Mouse (Mus musculus): ENCODE results near the gene N4bp2l2. TPM values are rescaled to one million over a fixed set of nuclear protein-coding genes. Genes with fewer than 3 reads are reported as not detected.

The N4bp2l2 gene
- total RNA-seq, 2 experiments from 2014 or later: 80.6 to 105 TPM

DNA sequence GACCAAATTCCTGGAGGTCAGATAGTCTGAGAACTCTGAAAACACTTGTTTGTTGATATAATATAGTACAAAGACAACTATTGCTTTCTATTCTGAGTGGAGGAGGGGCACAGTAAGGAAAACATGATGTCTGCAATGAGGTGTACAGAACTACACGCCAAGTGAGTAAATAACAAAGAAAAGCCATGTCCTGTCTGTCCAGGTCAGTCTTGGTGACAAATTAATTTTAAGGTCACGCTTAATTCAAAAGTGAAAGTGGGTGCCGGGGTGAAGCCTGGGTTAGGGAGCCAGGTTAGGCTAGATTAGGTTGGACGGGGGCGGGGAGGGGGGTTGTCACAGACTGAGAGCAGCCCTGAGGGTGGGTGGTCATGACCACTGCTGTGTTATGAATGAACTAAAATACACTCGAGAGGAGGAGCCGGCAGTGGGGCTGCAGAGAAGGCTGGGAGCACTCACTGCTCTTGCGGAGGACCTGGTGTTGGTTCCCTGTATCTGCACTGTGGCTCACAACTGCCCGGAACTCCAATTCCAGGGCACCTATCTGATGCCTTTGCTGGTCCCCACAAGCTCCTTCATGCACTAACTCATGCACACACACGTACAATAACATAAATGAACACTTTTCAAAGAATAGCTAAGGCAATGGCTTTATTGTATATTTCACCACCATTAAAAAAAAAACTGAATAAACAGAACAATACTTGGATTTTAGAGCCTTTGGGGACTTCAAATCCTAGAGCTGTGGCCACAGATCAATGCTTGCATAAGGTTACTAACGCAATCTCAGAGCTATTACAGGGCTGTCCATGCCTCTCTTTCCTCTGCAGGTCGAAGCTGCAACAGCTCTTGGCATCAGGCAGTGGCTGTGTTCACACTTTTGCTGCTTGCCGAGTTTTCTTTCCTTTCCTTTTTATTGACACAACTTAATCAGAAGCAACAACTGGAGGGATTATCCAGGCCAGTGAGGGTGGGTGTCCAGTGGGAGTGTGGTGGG is 66.4 kb downstream of the N4bp2l2 start:
- ATAC-seq (replicated peaks; ENCODE audit: poor library complexity, severe bottlenecking): peak; percentile 9; the same call in 1 of the 2 replicates

DNA sequence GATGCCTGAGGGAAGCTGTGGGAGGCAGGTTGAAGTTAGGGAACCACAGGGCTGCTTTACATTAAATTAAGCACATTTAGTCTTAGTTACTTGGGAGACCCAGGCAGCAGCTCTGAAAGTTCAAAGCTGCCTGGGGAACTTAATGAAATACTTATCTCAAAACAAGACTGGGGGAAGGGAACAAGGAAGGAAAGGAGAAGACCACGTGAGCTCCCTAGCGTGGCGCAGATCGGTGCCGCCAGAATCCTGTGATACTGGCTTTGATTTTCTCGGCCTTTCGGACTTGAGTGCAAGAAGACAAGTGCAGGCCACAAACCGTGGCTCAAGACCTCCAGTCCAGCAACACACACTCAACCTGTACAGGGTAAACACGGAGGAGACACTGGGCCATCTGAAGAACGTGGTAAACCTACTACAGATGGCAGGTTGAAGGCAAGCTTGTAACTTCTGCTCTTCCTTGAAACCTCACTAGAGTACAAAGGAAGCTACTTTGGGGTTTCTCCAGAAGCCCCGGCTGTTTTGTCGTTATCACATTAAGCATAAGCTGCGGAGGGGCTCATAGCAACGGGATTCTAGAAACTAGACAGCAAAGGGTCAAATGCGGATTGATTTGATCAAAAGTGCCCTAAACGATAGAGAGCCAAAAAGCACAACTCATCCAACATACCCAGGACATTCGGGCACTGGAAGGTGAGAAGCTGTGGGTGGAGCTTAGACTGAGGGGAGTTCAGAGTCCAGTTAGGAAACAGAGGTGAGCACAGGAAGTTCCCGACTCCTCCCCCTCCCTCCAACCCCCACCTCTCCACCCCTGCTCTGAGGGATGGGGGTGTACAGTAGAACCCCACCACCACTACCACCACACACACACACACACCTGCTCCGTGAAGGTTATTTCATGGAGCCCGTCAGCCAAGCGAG is 67.5 kb downstream of the N4bp2l2 start:
- ATAC-seq (replicated peaks; ENCODE audit: poor library complexity, severe bottlenecking): 0 out of 2 replicates have a peak, but pooled peaks have one; percentile 5

DNA sequence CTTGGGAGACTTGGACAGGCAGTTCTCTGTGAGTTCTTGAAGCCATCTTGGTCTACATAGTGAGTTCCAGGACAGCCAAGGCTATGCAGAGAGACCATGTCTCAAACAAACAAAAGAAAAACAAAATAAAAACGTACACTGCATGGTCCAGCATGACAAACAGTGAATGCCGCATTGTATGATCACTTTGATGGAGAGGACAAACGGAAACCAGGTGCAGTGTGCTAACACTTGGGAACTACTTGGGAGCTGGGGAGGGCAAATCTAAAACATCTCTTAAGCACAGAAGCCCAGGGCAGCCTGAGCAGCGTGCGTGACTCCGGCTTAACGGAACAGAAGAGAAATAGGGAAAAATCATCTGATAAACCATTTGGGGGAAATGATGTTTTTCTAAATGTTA is 68.9 kb downstream of the N4bp2l2 start, which contains the start of gene N4bp2l1:
TSS of gene N4bp2l1 (minus strand) at position 101 of the 400 bp plus-strand sequence.
- ATAC-seq (replicated peaks; ENCODE audit: poor library complexity, severe bottlenecking): no peak

DNA sequence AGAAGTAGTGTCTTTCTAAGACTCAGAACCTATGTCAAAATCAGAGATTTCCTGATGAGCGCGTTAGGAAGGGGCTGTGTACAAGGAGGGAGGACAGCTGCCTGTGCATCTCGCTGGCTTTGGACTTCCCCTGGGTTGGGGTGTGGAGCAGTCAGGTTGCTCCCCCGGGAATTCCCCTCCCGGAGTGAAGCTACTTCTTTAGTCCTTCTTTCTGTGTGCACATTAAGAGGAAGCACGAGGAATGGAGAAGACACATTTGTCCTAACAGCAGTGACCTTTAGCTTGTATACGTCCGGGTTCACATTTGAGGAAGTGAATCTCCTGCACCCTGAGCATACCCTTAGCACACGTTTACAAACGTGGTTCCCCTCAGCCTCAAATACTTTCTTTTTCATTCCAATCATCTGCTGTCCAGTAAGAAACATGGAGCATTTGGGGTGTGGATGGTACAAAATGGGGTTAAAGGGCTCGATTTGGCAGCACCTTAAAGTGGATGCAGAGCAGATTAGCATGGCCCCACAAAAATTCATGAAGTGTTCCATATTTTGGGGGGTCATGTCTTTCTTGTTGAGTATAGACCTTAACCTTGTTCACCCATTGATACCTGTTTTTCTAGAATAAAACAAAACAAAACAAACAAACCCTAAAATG is 70.5 kb downstream of the N4bp2l2 start:
- ATAC-seq (replicated peaks; ENCODE audit: poor library complexity, severe bottlenecking): peak; percentile 52

DNA sequence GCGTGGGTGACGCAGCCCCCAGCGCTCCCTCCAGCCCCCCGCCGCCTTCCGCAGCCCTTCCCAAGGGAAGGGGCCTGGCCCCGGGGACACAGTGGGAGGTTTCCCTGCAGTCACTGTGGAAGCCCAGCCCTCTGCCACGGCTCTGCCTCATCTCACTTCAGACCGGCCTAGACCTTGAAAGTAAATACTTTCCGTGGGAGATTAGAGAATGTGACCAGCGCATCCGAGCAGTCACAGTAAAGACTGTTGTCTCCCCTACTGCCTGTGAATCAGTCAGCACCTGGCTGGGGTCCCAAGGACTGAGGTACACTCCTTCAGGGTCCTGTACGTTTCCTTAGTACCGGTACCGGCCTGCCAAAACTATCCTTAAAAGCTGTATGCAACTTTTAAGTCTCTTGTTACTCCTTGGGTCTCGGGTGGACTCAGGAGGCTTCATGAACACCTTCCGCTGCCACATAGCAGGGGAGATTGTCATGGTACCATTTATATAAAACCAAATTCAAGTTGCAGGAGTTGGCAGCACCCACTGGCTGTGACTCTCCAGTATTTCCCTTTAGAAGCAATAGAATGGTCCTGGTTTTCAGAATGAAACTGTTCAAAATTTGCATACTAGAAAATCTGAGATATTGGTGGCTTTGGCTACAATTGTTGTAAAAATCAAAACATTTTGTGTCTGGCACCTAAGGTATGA is 71.2 kb downstream of the N4bp2l2 start:
- ATAC-seq (replicated peaks; ENCODE audit: poor library complexity, severe bottlenecking): no peak

DNA sequence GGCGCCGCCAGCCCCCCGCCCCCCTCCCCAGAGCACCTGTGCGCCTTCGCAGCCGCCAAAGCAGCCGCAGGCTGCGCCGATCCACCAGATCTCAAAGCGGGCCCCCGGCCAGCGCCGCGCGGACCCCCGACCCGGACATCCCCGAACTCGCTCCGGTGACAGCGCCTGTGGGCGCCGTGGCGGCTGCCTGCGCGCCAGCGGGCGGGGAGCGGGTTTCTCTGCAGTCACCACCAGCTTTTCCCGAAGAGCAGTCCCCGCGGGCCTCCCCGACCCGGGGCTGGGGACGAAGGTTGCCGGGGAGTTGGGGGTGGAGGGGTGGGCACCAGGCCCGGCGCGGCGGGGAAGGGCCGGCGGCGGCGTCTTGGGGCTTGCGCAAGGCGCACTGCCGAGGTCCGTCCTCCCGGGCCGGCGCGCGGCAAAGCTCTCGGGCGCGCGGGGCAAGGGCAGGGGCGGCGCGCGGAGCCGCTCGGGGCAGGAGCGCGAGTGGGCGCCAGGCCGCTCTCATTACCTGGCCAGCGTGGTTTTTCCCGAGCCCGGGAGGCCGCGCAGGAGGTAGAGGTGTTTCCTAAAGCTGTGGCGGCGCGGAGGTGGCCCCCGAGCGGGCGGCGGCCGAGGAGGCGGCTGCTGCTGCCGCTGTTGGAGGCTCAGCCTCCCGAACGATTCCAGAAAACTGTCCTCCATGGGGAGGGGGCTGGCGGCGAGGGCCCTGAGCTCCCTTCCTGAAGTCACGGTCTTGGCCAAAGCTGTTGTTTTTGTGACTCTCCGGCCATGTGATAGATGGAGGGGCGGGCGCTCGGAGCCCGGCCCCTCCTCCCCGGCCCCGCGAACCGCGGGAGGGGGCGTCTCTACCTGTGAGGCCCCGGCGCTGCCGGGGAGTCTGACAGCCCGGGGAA is 72.0 kb downstream of the N4bp2l2 start:
- ATAC-seq (replicated peaks; ENCODE audit: poor library complexity, severe bottlenecking): peak; percentile 35

DNA sequence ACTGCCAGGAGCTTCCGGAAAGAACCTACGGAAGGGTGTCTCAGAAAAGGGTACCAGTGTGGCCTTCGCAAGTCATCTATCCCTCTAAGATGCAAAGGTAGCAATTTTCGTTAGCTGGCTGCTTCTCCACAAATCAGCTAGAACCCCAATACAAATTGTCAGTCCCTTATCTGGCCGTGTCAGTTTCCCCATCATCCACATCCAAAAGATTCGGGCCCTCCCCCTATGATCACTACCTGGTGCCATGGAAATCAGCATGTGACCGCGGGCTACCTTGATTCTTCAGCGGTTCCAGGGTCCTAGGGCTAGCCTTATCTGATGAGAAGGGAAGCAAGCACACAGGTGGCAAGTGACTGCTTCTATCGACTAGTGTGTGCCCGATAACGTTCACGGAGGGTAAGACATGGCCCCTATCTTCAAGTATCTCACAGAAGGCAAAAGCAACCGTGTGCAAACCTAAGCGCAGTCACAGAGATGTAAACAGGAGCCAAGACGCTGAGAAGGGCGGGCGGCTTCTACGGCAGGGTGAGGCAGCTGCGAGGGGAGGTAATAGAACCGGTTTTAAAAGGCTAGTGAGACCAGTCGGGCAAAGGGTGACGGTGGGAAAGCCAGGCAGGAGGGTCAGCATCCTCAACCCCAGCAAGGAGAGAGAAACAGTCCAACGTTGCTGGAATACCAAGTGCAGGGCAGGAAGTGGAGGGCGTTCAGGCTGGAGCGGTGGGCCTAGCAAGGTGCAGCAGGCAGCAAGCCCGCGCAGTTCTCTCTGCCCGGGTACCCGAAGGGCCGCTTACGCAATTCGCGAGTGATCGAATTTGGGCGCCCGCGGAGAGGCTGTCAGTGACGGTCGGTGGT is 72.9 kb downstream of the N4bp2l2 start:
- ATAC-seq (replicated peaks; ENCODE audit: poor library complexity, severe bottlenecking): peak; percentile 26

DNA sequence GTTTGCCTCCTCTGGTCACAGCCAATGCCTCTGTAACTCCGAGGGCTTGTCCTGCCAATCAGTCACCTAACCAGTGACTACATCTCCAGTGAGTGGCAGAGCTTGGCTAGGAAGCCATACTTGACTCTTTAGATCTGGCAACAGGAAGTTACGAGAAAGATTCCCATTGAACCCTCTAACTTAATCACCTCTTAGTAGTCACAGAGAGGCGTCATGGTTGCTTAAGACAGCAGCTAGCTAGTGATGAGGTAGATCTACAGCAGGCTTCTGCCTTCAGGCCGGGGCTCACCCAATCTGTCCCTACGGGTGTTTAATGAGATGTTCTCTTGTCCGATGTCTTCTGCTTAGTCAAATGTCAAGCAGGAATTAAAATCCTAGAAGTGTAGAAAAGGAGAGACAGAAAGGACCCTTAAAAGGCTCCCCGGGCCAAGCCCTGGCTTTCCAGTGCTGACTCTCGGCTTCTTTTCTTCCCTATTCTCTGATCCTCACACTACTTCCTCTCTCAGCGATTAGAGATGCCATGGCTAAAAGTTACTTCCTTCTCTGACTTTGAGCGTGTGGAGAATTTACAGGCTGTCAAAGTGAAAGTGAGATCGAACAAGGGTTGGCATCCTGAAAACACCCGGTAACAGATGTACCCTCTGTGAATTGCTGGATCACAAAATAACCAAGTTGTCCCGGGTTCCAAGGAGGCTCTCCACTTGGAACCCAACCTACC is 73.6 kb downstream of the N4bp2l2 start:
- peak; percentile 57 for ATAC-seq (replicated peaks; ENCODE audit: poor library complexity, severe bottlenecking)

DNA sequence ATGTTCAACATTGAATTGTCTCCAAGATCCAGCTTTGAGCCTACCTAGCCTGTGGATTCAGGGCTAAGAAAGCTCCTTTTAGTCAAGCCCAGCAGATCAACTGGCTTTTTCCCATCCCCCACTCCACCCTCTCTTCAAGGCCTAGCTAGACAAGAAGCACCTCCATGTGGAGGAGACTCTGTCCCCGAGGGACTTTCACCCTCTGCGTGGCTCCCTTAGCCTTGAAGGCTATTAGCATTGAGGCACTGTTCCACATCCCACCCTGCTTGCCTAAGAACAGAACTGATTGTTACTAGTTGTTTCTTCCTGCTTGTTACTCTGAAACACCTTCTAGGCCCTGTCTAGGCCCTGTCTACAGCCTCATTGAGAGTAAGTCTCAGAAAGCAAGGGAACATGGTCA is 76.0 kb downstream of the N4bp2l2 start:
- no peak for ATAC-seq (replicated peaks; ENCODE audit: poor library complexity, severe bottlenecking)

DNA sequence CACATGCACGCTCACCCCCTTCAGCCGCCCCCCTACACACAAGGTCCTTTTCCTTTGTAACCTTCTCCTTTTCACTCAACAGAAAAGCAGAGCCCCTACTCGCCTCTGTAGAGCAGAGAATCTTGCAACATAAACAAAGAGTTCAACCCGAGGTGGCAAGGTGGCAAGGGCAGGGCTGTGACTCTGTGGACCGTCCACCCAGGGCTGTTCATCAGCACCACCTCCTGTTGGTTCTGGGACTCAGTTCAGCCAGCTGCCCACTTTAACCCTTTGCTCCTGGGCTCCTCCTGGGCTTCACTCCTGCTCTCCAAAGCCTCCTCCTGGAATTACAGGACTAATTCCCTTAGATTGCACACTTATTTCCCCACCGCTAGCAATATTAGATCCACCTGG is 81.7 kb downstream of the N4bp2l2 start:
- ATAC-seq (replicated peaks; ENCODE audit: poor library complexity, severe bottlenecking): peak; percentile 42

DNA sequence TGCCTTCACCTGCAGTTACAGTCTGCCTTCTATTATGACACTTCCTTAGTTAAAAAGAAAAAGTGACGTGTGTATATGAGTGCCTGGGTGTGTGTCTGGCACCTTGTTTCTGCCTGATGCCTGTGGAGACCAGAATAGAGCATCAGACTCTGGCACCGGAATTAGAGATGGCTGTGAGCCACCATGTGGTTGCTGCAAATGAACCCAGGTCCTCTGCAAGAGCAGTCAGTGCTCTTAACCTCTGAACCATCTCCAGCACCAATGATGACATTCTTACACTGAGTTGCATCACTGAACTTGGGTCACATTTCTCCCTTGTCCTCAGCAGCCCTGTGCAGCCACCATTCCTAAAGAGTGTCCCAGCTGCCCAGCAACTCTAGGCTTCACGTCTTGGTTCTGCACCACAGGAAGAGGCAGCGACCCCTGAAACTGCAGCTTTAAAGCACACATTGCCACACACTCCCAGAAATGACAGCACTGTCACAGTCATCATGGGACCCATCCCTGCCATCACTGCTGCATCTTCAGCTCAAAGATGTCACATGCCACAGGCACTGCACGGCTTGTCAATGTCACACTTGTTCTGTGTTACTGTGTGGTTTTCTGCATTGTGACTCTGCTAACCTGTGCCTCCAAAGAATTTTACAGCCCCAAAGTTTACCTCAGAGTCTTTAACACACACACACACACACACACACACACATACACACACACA is 82.2 kb downstream of the N4bp2l2 start:
- peak; percentile 83 for ATAC-seq (replicated peaks; ENCODE audit: poor library complexity, severe bottlenecking)

DNA sequence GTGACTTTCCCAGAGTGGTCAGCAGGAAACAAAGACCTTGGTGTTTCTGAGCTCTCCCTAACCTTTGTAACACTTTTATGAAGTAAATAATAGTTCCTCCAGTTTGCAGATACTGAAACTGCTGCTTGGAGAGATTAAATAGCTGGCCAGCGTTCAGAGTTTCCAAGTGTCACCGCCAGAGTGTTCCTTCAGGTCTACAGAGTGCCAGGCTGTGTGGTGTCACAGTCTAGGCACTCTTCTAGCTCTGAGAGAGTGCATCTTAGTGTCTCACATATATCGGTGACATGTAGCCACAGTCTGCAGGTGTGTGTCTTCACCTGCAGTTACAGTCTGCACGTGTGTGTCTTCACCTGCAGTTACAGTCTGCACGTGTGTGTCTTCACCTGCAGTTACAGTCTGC is 82.8 kb downstream of the N4bp2l2 start:
- no peak for ATAC-seq (replicated peaks; ENCODE audit: poor library complexity, severe bottlenecking)

DNA sequence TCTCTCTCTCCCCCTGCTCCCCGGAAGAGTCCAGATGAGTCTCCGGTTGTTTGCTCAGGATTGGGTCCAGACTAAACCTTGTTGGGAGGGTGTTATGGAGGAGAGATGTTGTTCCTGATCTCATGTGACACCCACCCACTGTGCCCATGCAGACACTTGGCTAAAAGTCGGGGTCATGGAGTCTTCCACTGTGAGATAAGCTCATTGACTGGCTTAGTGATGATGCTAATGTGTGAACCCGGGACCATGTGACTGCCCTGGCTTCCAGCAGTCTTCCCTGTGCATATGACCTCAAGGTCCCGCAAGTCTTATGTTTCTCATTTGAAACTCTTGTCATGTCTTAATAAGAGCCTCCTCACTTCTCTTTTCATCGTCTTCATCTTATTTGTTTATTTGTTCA is 84.8 kb downstream of the N4bp2l2 start:
- ATAC-seq (replicated peaks; ENCODE audit: poor library complexity, severe bottlenecking): no peak

DNA sequence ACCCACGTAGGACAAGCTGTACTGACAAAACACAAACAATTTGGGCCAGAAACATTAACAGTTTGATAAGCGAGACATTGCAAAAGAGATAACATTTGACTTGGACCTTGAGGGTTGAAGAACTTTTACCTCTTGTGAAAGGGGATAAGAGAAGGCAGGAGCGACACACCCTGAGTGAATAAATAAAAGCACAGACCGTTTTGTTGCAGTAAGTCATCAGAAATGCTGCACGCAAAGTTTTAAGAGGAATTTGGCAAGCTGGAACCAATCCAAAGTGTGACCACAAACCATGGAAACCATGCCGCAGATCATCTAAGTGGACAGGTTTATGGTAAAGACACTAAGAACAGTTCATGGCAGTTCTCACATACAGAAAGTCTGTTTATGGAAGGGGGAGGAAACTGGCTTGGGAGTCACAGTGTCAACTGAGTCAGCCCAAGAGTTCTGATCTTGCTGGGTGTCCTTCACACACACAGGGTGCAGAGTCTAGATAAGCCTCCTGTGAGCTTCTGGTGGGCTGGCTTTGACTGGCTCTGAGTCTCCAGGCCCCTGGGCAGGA is 87.3 kb downstream of the N4bp2l2 start:
- peak; percentile 35; the same call in 1 of the 2 replicates for ATAC-seq (replicated peaks; ENCODE audit: poor library complexity, severe bottlenecking)

DNA sequence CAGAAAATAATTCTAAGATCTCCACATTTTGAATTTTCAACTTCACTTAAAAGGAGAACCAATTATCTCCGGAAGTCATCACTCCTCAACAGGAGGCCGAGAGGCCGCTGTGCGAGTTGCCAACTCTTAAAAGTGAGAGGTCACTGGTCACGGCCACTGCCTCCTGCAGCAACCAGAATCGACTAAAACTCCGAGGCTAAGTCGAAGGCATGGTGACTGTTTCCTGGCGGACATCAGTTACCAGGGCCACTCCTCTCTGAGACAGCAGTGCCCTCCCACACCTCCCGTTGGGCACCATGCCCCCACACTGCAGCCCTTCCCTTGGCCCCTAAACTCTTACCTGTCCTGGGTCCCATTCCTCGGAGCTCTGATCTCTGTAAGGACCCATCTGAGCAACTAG is 89.2 kb downstream of the N4bp2l2 start:
- ATAC-seq (replicated peaks; ENCODE audit: poor library complexity, severe bottlenecking): no peak

DNA sequence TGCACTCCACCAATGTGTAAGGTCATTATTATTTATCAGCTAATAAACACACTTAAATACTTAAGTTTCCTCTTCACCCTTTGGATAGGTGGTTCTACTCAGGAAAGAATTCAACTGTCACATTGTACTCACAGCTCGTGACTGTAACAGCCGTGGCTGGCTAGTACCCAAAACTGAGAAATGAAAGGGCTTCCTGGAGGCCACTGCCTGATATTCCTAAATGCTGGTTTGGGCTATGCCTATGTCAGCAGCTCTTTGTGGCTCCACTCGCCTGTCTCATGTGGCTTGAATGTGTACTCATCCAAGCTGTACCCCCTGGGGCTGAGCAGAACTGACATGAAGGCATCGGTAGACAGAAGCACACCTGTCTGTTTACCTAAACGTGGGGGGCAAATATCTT is 91.1 kb downstream of the N4bp2l2 start:
- no peak for ATAC-seq (replicated peaks; ENCODE audit: poor library complexity, severe bottlenecking)

Data from granulocyte monocyte progenitor cell, adult 5-6 weeks (primary cell).